Mouse (Mus musculus): Measurements from ENCODE around the gene Tro.

DNA sequence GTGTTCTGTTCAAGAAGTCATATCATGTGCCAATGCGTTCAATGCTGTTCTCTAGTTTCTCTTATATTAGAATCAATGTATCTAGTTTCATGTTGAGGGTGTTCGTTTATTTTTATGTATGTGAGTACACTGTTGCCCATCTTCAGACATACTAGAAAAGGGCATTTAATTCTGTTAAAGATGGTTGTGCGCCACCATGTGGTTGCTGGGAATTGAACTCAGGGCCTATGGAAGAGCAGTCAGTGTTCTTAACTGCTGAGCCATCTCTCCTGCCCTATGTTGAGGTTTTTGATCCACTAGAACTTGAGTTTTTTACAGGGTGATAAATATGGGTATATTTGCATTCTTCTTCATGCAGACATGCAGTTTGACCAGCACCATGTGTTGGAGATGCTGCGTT, 5.4 kb upstream of the Tro start:
- TF ChIP-seq CTCF (IDR thresholded peaks at IDR 0.05; ENCODE audit: low read depth) (peak; percentile 50), EP300 (IDR thresholded peaks at IDR 0.05; ENCODE audit: low read depth) (no peak)

Data from liver, embryonic 14.5 days (tissue).